Mouse (Mus musculus) neural tube, embryonic 11.5 days (tissue): ENCODE results near the gene Angptl4. TPM values are rescaled to one million over a fixed set of nuclear protein-coding genes. Genes with fewer than 3 reads are reported as not detected.

Experiments
- ATAC-seq: fragments of 200-750 bp; cut with Nextera tagmentation; 2 replicates; pipeline ENCODE4 v1.8.0; 2017; ENCODE audit warnings: moderate number of reproducible peaks, mild to moderate bottlenecking, moderate TSS enrichment, moderate library complexity; ENCODE audit not compliant: insufficient read depth, low FRiP score, low TSS enrichment
- DNase-seq: peaks from one replicate; pipeline ENCODE4 v3.0.0-alpha.2; 2015; ENCODE audit warnings: low spot score
- H3K27ac ChIP-seq: fragments of 300-500 bp; sonication (generic); 2 replicates; pipeline ENCODE4 v1.5.1; 2014; ENCODE audit warnings: low read depth, mild to moderate bottlenecking, low read length
- H3K27me3 ChIP-seq: fragments of 300-500 bp; sonication (generic); 2 replicates; pipeline ENCODE4 v1.6.1; 2014; ENCODE audit warnings: mild to moderate bottlenecking, low read length, mixed read lengths; ENCODE audit not compliant: control insufficient read depth, insufficient read depth
- H3K36me3 ChIP-seq: fragments of 300-500 bp; sonication (generic); 2 replicates; pipeline ENCODE4 v1.6.1; 2014; ENCODE audit warnings: mild to moderate bottlenecking, low read length, moderate library complexity, mixed read lengths; ENCODE audit not compliant: control insufficient read depth, insufficient read depth
- H3K4me1 ChIP-seq: fragments of 300-500 bp; sonication (generic); 2 replicates; pipeline ENCODE4 v1.6.1; 2014; ENCODE audit warnings: low read length, mixed read lengths; ENCODE audit not compliant: control insufficient read depth, insufficient read depth
- H3K4me2 ChIP-seq: fragments of 300-500 bp; sonication (generic); 2 replicates; pipeline ENCODE4 v1.6.1; 2014; ENCODE audit warnings: low read depth, mild to moderate bottlenecking, moderate library complexity
- H3K4me3 ChIP-seq: fragments of 300-500 bp; sonication (generic); 2 replicates; pipeline ENCODE4 v1.5.1; 2014; ENCODE audit warnings: low read depth, low read length
- H3K9ac ChIP-seq: fragments of 300-500 bp; sonication (generic); 2 replicates; pipeline ENCODE4 v1.6.1; 2014; ENCODE audit warnings: mild to moderate bottlenecking, low read length
- H3K9me3 ChIP-seq: fragments of 300-500 bp; sonication (generic); 2 replicates; pipeline ENCODE4 v1.6.1; 2016; ENCODE audit warnings: low read length; ENCODE audit not compliant: control insufficient read depth
- WGBS: fragments of 180-500 bp; shearing (Covaris S2); extraction: QIAGEN DNeasy Blood & Tissue Kit; methylation state at CpG from one replicate; pipeline ENCODE4 v1.1.7; 2014; 5-methylcytosine and 5-hydroxymethylcytosine counted together
- polyA plus RNA-seq: library from polyadenylated mRNA; unstranded; fragments of >200 nt; fragmentation: Nextera tagmentation; extraction: Ambion mirVana; gene quantifications from 2 replicates; pipeline ENCODE4 v1.2.1, GENCODE M21; 2014

The Angptl4 gene
- polyA plus RNA-seq, 1 experiment from 2014 or later = 14.9 TPM

DNA sequence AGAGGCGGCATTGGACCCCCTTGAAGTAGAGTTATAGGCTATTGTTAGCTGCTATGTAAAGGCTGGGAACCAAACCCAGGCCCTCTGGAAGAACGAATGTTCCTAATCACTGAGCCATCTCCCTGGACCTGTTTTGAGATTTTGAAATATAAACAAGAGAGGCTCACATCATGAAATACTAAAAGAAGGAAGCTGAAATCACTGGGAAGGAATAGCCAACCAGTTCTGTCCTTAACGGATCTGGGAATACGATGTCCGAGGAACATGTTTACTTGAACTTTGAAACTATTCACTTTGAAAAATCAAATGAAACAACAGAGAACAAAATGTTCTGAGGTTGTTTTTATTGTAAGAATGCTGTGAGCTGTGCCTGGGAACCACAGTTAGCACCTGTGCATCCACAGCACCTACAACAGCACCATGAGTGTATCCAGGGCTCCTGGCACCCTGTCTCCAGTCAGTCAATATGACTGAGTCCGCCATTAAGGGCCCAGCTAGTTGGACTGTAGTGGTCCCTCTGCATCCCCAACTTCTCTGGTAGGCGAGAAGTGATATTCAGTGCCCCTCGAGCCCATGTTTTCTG is 7.0 kb downstream of the Angptl4 start:
- no peak overlapping the region for H3K4me3 ChIP-seq
- H3K9me3 ChIP-seq = no peaks in the 10 kb centered on the region
- DNase-seq (no peak), ATAC-seq (no peak)
- no peak overlapping the region for H3K9ac ChIP-seq
- no peaks in the 10 kb centered on the region for H3K27me3 ChIP-seq
- H3K4me2 ChIP-seq = no peak overlapping the region
- 0 out of 2 replicates have a peak, but pooled peaks cover 3% of the 10 kb centered on the region for H3K4me1 ChIP-seq
- 93% methylated on average over 8 of the region's 8 CpGs for WGBS
- no peak overlapping the region for H3K27ac ChIP-seq
- peaks cover 3% of the 10 kb centered on the region; the same call in 1 of the 2 replicates for H3K36me3 ChIP-seq

DNA sequence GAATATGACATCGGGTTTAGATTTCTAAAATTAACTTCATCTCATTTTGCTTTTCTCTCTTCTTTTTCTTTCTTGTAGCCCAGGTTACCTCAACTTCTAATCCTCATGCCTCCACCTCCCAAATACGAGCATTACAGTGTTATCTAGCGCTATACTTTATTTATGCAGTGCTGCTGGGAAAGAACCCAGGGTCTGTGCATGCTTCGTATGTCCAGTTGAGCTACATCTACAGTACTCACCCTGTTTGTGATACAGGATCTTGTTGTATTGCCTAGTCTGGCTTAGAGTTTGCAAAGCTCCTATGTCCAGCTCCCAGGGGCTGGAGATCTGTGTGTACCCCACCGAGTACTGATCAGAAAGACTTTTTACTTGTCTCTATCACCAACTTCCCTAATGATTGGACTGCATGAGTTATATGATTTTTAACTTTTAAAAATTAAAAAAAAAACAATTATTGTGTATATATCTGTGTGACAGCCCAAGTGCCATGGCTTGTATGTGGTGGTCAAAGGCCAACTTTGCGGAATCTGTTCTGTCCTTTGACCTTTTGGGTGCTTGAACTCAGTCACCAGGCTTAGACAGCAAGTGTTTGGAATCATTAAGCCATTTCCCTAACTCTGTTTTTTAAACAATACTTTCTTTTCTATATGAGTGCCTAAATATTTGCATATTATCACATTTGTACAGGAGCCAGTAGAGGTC is 7.6 kb downstream of the Angptl4 start:
- Histone ChIP-seq H3K9me3 (no peaks in the 10 kb centered on the region), H3K27me3 (no peaks in the 10 kb centered on the region), H3K4me3 (no peak overlapping the region), H3K4me1 (0 out of 2 replicates have a peak, but pooled peaks cover 3% of the 10 kb centered on the region), H3K9ac (no peak overlapping the region), H3K4me2 (no peak overlapping the region), H3K27ac (no peak overlapping the region), H3K36me3 (peaks cover 3% of the 10 kb centered on the region; the same call in 1 of the 2 replicates)
- ATAC-seq = no peak
- no peak for DNase-seq
- 91% methylated on average over 6 of the region's 6 CpGs for WGBS

DNA sequence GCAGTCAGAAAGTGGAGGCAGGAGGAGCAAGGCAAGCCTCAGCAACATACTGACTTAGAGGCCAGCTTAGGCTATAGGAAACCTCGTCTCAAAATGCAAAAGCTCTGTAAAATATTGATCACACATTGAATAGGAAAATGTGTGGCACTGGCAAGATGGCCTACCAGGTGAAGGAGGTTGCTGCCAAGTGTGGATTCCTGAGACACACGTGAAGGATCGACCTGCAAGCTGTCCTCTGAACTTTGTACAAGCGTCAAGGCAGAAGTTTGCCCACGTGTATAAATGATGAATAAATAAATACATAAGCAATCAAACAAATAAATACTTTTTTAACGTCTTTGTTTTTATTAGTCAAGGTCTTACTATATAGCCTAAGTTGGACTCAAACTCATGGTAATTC is 8.2 kb downstream of the Angptl4 start:
- Histone ChIP-seq H3K27me3 (no peaks in the 10 kb centered on the region), H3K9ac (no peak overlapping the region), H3K4me2 (no peak overlapping the region), H3K4me1 (no peaks in the 10 kb centered on the region), H3K4me3 (no peak overlapping the region), H3K9me3 (no peaks in the 10 kb centered on the region), H3K36me3 (peaks cover 3% of the 10 kb centered on the region; the same call in 1 of the 2 replicates), H3K27ac (no peak overlapping the region)
- ATAC-seq (no peak), DNase-seq (no peak)
- WGBS = 79% methylated on average over 6 of the region's 6 CpGs

DNA sequence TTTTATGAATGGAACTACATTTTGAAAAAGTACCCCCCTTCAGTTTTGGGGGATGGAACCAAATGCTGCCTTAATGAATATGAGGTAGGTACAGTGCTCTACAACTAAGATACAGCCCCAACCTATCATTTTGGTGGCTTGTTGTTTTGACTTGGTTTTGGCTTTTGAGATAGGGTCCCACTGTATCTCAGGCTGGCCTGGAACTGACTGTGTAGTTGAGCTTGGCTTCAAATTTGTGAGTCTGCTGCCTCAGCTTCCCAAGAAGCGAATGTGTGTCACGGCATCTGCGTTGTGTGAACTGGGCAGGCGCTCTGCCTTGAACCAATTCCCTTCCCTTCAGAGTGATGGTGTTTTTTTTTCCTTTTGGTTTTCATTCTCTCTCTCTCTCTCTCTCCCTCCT is 10.0 kb downstream of the Angptl4 start:
- 91% methylated on average over 4 of the region's 4 CpGs for WGBS
- Histone ChIP-seq H3K9me3 (no peaks in the 10 kb centered on the region), H3K4me3 (no peak overlapping the region), H3K4me2 (no peak overlapping the region), H3K9ac (no peak overlapping the region), H3K36me3 (peaks cover 3% of the 10 kb centered on the region; the same call in 1 of the 2 replicates), H3K27me3 (no peaks in the 10 kb centered on the region), H3K27ac (no peak overlapping the region), H3K4me1 (no peaks in the 10 kb centered on the region)
- DNase-seq (no peak), ATAC-seq (no peak)

DNA sequence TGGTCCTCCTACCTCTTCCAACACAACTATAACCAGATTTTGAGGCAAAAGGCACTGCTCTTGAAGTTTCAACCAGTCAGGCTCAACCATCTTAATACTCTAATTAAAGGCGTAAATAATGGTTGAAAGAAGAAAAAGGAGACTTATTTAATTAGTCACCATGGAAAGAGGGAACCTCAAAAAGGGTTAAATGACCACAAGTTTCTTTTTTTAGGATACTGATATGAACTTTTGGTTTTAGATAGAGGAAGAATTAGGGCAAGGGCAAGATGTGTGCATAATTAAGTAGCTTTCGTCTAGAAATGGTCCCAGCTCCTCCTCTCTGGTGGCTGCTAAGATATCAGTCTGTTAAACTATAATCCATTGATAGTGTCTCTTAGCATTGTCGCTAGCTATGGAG is 15.2 kb downstream of the Angptl4 start:
- Histone ChIP-seq H3K27me3 (no peaks in the 10 kb centered on the region), H3K4me1 (no peaks in the 10 kb centered on the region), H3K27ac (no peak overlapping the region), H3K4me2 (no peak overlapping the region), H3K4me3 (no peak overlapping the region), H3K9me3 (no peaks in the 10 kb centered on the region), H3K36me3 (no peaks in the 10 kb centered on the region), H3K9ac (no peak overlapping the region)
- ATAC-seq (no peak), DNase-seq (no peak)
- WGBS = 83% methylated on average over 3 of the region's 3 CpGs

DNA sequence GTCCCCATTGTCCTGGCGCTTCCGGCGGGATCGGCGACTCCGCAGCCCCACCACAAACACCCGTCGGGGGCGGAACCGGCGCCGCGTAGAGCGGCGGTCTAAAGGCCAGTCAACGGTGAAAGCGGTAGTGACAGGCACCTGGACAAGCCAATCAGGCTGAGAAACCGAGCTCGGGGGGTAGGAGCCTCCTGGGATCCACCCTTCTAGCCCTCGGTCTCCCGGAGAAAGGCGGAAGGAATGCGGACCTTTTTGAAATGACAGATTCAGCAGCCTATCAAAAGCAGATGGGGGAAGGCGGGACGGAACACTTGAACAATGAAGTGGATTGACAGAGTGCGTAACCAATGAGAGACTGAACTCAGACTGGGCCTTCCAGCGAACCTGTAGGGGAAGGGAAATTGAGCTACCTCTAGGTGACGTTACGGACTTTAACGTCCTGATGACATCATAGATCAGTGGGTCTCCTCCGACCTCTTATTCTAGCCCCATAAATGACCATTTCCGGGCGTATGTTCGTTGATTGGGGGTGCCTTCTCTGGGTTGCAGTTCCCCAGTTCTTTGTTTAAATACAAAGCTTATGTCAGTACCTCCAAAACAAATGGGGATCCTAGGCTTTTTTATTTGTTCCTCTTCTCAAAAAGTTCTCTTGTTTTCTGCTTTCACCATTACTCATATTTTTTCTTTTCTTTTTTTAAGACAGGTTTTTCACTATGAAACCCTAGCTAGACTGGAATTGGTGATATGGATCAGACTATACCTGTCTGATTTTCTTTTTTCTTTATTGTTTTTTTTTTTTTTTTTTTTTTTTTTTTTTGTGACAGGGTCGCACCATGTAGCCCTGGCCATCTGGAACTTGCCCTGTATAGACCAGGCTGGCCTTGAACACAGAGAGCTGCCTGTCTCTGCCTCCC is 21.1 kb downstream of the Angptl4 start, which contains the start of gene Rab11b:
Gene Rab11b, minus strand, starts transcription at position 276 of the 911 bp plus-strand sequence.
- peak within 1 kb of the TSS; percentile 99 for H3K9ac ChIP-seq
- ATAC-seq (peak; percentile 99), DNase-seq (peak; percentile 99)
- peak within 1 kb of the TSS; percentile 41 for H3K4me2 ChIP-seq
- no peaks in the 10 kb centered on the region for H3K27me3 ChIP-seq
- peaks cover 6% of the 10 kb centered on the region for H3K4me1 ChIP-seq
- H3K4me3 ChIP-seq = peak within 1 kb of the TSS; percentile 77
- no peaks in the 10 kb centered on the region for H3K36me3 ChIP-seq
- WGBS = 3% methylated on average over 35 of the region's 35 CpGs
- H3K9me3 ChIP-seq = no peaks in the 10 kb centered on the region
- H3K27ac ChIP-seq = peak within 1 kb of the TSS; percentile 99

DNA sequence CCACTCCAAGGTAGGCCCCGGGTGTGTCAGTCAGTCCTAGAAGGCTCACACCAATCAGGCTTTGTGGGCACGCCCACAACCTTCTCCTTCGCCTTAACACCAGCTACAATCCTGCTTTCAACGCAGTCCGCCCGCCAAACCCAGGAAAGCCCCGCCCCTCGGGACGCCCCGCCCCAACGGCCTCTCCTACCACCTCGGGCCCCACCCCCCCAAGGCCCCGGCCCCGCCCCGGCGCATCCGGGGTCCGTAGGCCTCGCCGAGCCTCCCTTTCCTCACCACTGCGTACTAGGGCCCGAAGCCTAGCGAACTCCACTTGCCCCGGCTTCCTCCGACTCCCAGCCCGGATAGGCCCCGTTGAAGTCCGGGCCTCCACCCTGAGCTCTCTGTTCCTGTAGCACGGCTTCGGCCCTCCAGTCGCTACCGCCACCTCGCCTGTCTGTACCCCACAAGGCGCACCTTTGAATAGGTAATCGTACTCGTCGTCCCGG is 21.8 kb downstream of the Angptl4 start:
- peaks cover 6% of the 10 kb centered on the region for H3K4me1 ChIP-seq
- DNase-seq (peak; percentile 90), ATAC-seq (peak; percentile 85)
- no peaks in the 10 kb centered on the region for H3K36me3 ChIP-seq
- H3K27ac ChIP-seq = peak overlapping the region; percentile 99
- peak overlapping the region; percentile 77 for H3K4me3 ChIP-seq
- no peaks in the 10 kb centered on the region for H3K27me3 ChIP-seq
- no peaks in the 10 kb centered on the region for H3K9me3 ChIP-seq
- H3K4me2 ChIP-seq = peak overlapping the region; percentile 41
- under 1% methylated on average over 31 of the region's 38 CpGs for WGBS
- peak overlapping the region; percentile 99 for H3K9ac ChIP-seq

DNA sequence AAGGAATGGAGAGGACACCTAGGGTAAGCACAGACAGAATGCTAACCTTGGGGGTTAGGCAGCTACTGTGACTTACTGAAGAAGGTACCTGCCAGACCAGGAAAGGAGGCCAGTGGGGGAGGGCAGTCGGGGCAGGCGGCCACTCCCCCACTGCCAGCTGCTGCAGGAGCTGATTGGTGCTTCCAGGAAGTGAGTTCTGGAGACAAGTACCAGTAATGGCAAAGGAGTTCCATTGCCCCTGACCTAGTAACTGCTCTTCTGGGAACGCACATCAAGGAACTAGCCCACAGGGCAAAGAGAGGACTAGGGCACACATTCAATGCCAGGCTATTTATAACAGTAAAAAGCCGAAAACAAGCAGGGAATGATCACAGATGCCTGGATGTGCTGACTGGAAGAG is 24.4 kb downstream of the Angptl4 start:
- no peaks in the 10 kb centered on the region for H3K27me3 ChIP-seq
- H3K9ac ChIP-seq = no peak overlapping the region
- peaks cover 6% of the 10 kb centered on the region for H3K4me1 ChIP-seq
- 77% methylated on average over 4 of the region's 4 CpGs for WGBS
- DNase-seq (no peak), ATAC-seq (no peak)
- H3K27ac ChIP-seq = no peak overlapping the region
- no peaks in the 10 kb centered on the region for H3K9me3 ChIP-seq
- H3K36me3 ChIP-seq = no peaks in the 10 kb centered on the region
- H3K4me2 ChIP-seq = no peak overlapping the region
- H3K4me3 ChIP-seq = no peak overlapping the region
